Mouse (Mus musculus) brain, embryonic 14.5 days (tissue): ENCODE results near the gene Vangl2.

ENCODE experiments used
- CTCF ChIP-seq: fragments of 200-500 bp; IDR thresholded peaks from 2 replicates; pipeline ENCODE4 v1.5.1; 2012; ENCODE audit warnings: inconsistent platforms, mild to moderate bottlenecking, moderate library complexity, borderline replicate concordance; ENCODE audit not compliant: insufficient read depth, insufficient read length; ENCODE audit errors: extremely low read depth
- POLR2A ChIP-seq: fragments of 200-500 bp; IDR thresholded peaks from 2 replicates; pipeline ENCODE4 v1.6.1; 2012; ENCODE audit warnings: mild to moderate bottlenecking, inconsistent platforms, borderline replicate concordance; ENCODE audit not compliant: poor library complexity, insufficient read depth, insufficient read length, severe bottlenecking; ENCODE audit errors: extremely low read depth

DNA sequence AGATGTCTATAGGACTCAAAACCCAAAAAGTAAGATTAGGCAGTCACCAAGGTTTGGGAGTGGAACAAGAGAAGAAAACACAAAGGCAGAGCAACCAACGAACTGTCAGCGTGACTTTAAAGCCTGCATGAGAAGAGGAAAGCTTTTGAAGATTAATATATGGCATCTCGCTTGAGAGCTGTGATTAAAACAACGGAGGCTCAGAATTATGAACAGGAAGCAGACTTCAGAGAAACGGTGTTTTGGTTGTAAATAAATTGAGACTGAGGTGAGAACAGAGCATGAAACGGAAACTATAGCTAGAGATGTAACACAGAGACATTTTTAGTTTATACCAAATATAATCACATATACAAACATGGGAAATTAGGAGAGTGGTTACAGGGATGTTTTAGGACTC lies 64.6 kb downstream of the Vangl2 start:
- TF ChIP-seq POLR2A (no peak), CTCF (no peak)
